Mouse (Mus musculus) CH12.LX (cell line): ENCODE measurements around the gene Gm49354. TPM values are rescaled to one million over a fixed set of nuclear protein-coding genes. Genes with fewer than 3 reads are reported as not detected.
A peak's percentile ranks its signal among the peaks of the same experiment; 100 is the strongest.

ENCODE experiments used
- DNase-seq: peaks from one replicate; pipeline ENCODE4 v3.0.0-alpha.2; 2013; ENCODE audit errors: extremely low read depth
- H3K27ac ChIP-seq: 2 replicates; pipeline ENCODE4 v1.5.1; 2012; ENCODE audit warnings: low read depth, mild to moderate bottlenecking, control low read depth, moderate library complexity; ENCODE audit not compliant: insufficient read depth
- H3K27me3 ChIP-seq: replicated peaks from 2 replicates; pipeline ENCODE3; 2012; ENCODE audit warnings: inconsistent platforms
- H3K36me3 ChIP-seq, 2 experiments: replicated peaks in 1 of 2; 2 replicates each; pipeline versions ENCODE3 to v1.6.1; 2012; ENCODE audit warnings: inconsistent platforms in 1 of 2, low read length in 1 of 2, mild to moderate bottlenecking in 1 of 2, mixed read lengths in 1 of 2, moderate library complexity in 1 of 2; ENCODE audit not compliant: control insufficient read depth in 1 of 2, insufficient read depth in 1 of 2
- H3K4me1 ChIP-seq, 2 experiments: 2 replicates each; pipeline ENCODE4 v1.6.1; 2012; ENCODE audit warnings: inconsistent platforms in 1 of 2, moderate library complexity in 1 of 2; ENCODE audit not compliant: insufficient read depth in 2 of 2, control insufficient read depth in 1 of 2
- H3K4me2 ChIP-seq: 2 replicates; pipeline ENCODE4 v1.6.1; 2012; ENCODE audit warnings: low read depth, mild to moderate bottlenecking, control low read depth; ENCODE audit not compliant: poor library complexity, insufficient read depth, severe bottlenecking
- H3K4me3 ChIP-seq, 3 experiments: fragments of 150-350 bp in 1 of 3; sonication (generic) in 1 of 3; replicated peaks in 1 of 3; 2 replicates each; pipeline versions ENCODE3 to v1.5.1; 2011 to 2012; ENCODE audit warnings: low read depth in 2 of 3, low read length in 2 of 3, mild to moderate bottlenecking in 2 of 3, moderate library complexity in 2 of 3, control low read depth in 1 of 3, improper control_type of control experiment in 1 of 3, inconsistent platforms in 1 of 3, mixed read lengths in 1 of 3; ENCODE audit not compliant: poor library complexity in 1 of 3
- H3K79me2 ChIP-seq: replicated peaks from 2 replicates; pipeline ENCODE4 v1.6.1; 2012; ENCODE audit warnings: mild to moderate bottlenecking, moderate library complexity; ENCODE audit not compliant: control insufficient read depth, poor library complexity, insufficient read depth, severe bottlenecking; ENCODE audit errors: extremely low read depth
- H3K9ac ChIP-seq: 2 replicates; pipeline ENCODE4 v1.6.1; 2012; ENCODE audit warnings: low read depth, mild to moderate bottlenecking, control low read depth, moderate library complexity; ENCODE audit not compliant: insufficient read depth
- H3K9me3 ChIP-seq: replicated peaks from 2 replicates; pipeline ENCODE3; 2012; ENCODE audit warnings: low read length, inconsistent platforms, mixed read lengths
- CHD2 ChIP-seq: IDR thresholded peaks from 2 replicates; pipeline ENCODE4 v1.6.1; 2011; ENCODE audit warnings: low read length, improper control_type of control experiment
- E2F4 ChIP-seq: IDR thresholded peaks from 2 replicates; pipeline ENCODE4 v1.6.1; 2011; ENCODE audit warnings: low read depth, low read length, improper control_type of control experiment; ENCODE audit not compliant: insufficient replicate concordance
- ELF1 ChIP-seq: IDR thresholded peaks from 2 replicates; pipeline ENCODE4 v1.6.1; 2014; ENCODE audit warnings: low read depth, mild to moderate bottlenecking, inconsistent platforms, low read length, improper control_type of control experiment
- EP300 ChIP-seq: IDR thresholded peaks from 2 replicates; pipeline ENCODE4 v1.6.1; 2011; ENCODE audit warnings: low read length, improper control_type of control experiment
- IRF4 ChIP-seq: IDR thresholded peaks from 2 replicates; pipeline ENCODE4 v1.6.1; 2014; ENCODE audit warnings: low read depth, mild to moderate bottlenecking, inconsistent platforms, low read length, improper control_type of control experiment
- JUND ChIP-seq: conservative IDR thresholded peaks from 2 replicates; pipeline ENCODE4 v1.6.1; 2011; ENCODE audit warnings: low read depth, low read length, improper control_type of control experiment
- MEF2A ChIP-seq: IDR thresholded peaks from 2 replicates; pipeline ENCODE4 v1.6.1; 2014; ENCODE audit warnings: low read depth, mild to moderate bottlenecking, inconsistent platforms, low read length, improper control_type of control experiment, borderline replicate concordance
- MYC ChIP-seq: IDR thresholded peaks from 2 replicates; pipeline ENCODE4 v1.6.1; 2011; ENCODE audit warnings: low read depth, mild to moderate bottlenecking, improper control_type of control experiment, low read length
- NELFE ChIP-seq: IDR thresholded peaks from 2 replicates; pipeline ENCODE4 v1.6.1; 2011; ENCODE audit warnings: low read depth, low read length, improper control_type of control experiment
- PAX5 ChIP-seq: IDR thresholded peaks from 2 replicates; pipeline ENCODE4 v1.6.1; 2012; ENCODE audit warnings: low read length, inconsistent platforms, mixed read lengths
- POLR2A ChIP-seq: IDR thresholded peaks from 2 replicates; pipeline ENCODE4 v1.6.1; 2011; ENCODE audit warnings: low read depth, mild to moderate bottlenecking, improper control_type of control experiment, low read length
- SIN3A ChIP-seq: IDR thresholded peaks from 2 replicates; pipeline ENCODE4 v1.6.1; 2012; ENCODE audit warnings: low read length, improper control_type of control experiment, inconsistent platforms
- SMC3 ChIP-seq: IDR thresholded peaks from 2 replicates; pipeline ENCODE4 v1.6.1; 2011; ENCODE audit warnings: low read depth, low read length, improper control_type of control experiment
- TBP ChIP-seq: conservative IDR thresholded peaks from 2 replicates; pipeline ENCODE4 v1.6.1; 2011; ENCODE audit warnings: low read depth, low read length, improper control_type of control experiment
- TCF12 ChIP-seq: IDR thresholded peaks from 2 replicates; pipeline ENCODE4 v1.6.1; 2014; ENCODE audit warnings: low read depth, mild to moderate bottlenecking, inconsistent platforms, low read length, improper control_type of control experiment
- USF1 ChIP-seq: IDR thresholded peaks from 2 replicates; pipeline ENCODE4 v1.6.1; 2014; ENCODE audit warnings: low read depth, mild to moderate bottlenecking, inconsistent platforms, low read length, improper control_type of control experiment
- USF2 ChIP-seq: conservative IDR thresholded peaks from 2 replicates; pipeline ENCODE4 v1.6.1; 2011; ENCODE audit warnings: low read depth, low read length, improper control_type of control experiment
- ZC3H11A ChIP-seq: IDR thresholded peaks from 2 replicates; pipeline ENCODE4 v1.6.1; 2012; ENCODE audit warnings: low read depth, mild to moderate bottlenecking, inconsistent platforms, low read length, improper control_type of control experiment
- ZKSCAN1 ChIP-seq: IDR thresholded peaks from 2 replicates; pipeline ENCODE4 v1.6.1; 2012; ENCODE audit warnings: low read depth, inconsistent platforms, low read length, improper control_type of control experiment, borderline replicate concordance
- ZMIZ1 ChIP-seq: IDR thresholded peaks from 2 replicates; pipeline ENCODE4 v1.6.1; 2012; ENCODE audit warnings: low read depth, mild to moderate bottlenecking, inconsistent platforms, low read length, improper control_type of control experiment
- dilution Hi-C: fragments of 300-500 bp; cut with MboI; formaldehyde crosslinking; loops from 2 replicates; pipeline ENCODE4 v1.14.3; 2020; ENCODE audit warnings: low sequenced_read_pairs; ENCODE audit not compliant: extremely low pct_unique_long_range_greater_than_20kb, extremely low pct_ligation_motif_present
- in situ Hi-C: fragments of 300-500 bp; cut with MboI; formaldehyde crosslinking; loops from 3 replicates; pipeline ENCODE4 v1.14.3; 2019; ENCODE audit warnings: low sequenced_read_pairs, low pct_ligation_motif_present, low pct_unique_long_range_greater_than_20kb, mixed read lengths
- polyA plus RNA-seq: library from polyadenylated mRNA; unstranded; fragments of >175 nt; gene quantifications from 2 replicates; pipeline ENCODE4 v1.2.1, GENCODE M21; 2012; ENCODE audit warnings: low read depth; ENCODE audit not compliant: insufficient read length
- total RNA-seq, 2 experiments: library from RNA; depleted of rRNA; stranded (reverse); fragments of 300-350 nt in 1 of 2; fragments of >200 nt in 1 of 2; gene quantifications; 2 replicates each; pipeline ENCODE4 v1.2.3; 2012 to 2014

Gm49354 gene
- total and polyA plus RNA-seq, 3 experiments: not detected

- no peak for DNase-seq
- peaks cover 10 to 46% of the 10 kb centered on the region in 2 experiments for H3K36me3 ChIP-seq
- H3K79me2 ChIP-seq: peaks cover 27% of the 10 kb centered on the region
- H3K9me3 ChIP-seq: no peaks in the 10 kb centered on the region
- in situ Hi-C loops (no loop called here), dilution Hi-C loops (no loop called here)
- H3K4me3 ChIP-seq: peak overlapping the region; percentile 90 to 94 (median 93)
- peak overlapping the region; percentile 99 for H3K4me2 ChIP-seq
- H3K4me1 ChIP-seq: peaks cover 9 to 32% of the 10 kb centered on the region in 2 experiments; a peak in 3 of 4 replicates
- H3K27ac ChIP-seq: no peak overlapping the region
- no peaks in the 10 kb centered on the region for H3K27me3 ChIP-seq
- TF ChIP-seq ELF1 (no peak), SIN3A (0 out of 2 replicates have a peak, but pooled peaks have one; percentile 45)
- TF ChIP-seq, all 38 proteins: peak for 1
- H3K9ac ChIP-seq: peak overlapping the region; percentile 58
Measured at GRCm38 (mm10) chr13:59768531-59768930, 13.5 kb downstream of the Gm49354 start.

GRCm38 (mm10) chr13:59766786-59767515 is 15.1 kb downstream of the Gm49354 start:
- Histone ChIP-seq H3K79me2 (peaks cover 27% of the 10 kb centered on the region), H3K4me1 (peaks cover 9 to 32% of the 10 kb centered on the region in 2 experiments; a peak in 3 of 4 replicates), H3K27ac (no peak overlapping the region), H3K4me3 (no peak overlapping the region), H3K9me3 (no peaks in the 10 kb centered on the region), H3K9ac (no peak overlapping the region), H3K4me2 (no peak overlapping the region), H3K27me3 (no peaks in the 10 kb centered on the region), H3K36me3 (peaks cover 16 to 46% of the 10 kb centered on the region in 2 experiments)
- in situ Hi-C loops: no loop called here
- no peak for TF ChIP-seq EP300
- no peak for TF ChIP-seq MYC
- no peak for TF ChIP-seq E2F4
- no peak for TF ChIP-seq MEF2A
- TF ChIP-seq SMC3: no peak
- no peak for TF ChIP-seq TCF12
- TF ChIP-seq JUND: no peak
- no peak for TF ChIP-seq TBP
- no peak for TF ChIP-seq USF2
- no peak for TF ChIP-seq IRF4
- no peak for TF ChIP-seq ZKSCAN1
- dilution Hi-C loops: no loop called here
- DNase-seq: no peak

DNA sequence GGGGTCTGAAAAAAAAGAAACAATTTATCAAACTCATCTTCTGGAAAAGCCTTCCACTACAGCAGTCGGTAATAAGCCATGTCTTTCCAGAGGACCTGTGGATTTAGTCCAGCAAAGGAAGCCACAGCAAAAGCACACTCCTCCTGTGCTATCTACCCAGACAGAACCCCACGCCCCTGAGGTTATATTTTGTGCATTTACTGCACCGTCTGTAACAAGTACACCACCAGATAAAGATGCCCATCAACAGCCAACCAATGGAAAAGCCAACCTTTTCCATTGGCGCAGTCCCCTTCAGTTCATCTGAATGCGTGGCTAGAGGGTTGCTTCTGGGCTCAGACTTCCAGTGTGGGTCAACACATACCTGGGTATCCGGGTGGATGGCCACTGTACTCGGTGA is 19.3 kb downstream of the Gm49354 start:
- peaks cover 3 to 20% of the 10 kb centered on the region in 2 experiments; a peak in 3 of 4 replicates for H3K4me1 ChIP-seq
- in situ Hi-C loops: no loop called here
- H3K36me3 ChIP-seq: peaks cover 41 to 80% of the 10 kb centered on the region in 2 experiments
- no peak for TF ChIP-seq USF1
- TF ChIP-seq NELFE: no peak
- TF ChIP-seq POLR2A: no peak
- no peak for TF ChIP-seq CHD2
- no peak for TF ChIP-seq PAX5
- no peak for TF ChIP-seq ZC3H11A
- no peak for TF ChIP-seq USF2
- TF ChIP-seq ZMIZ1: no peak
- TF ChIP-seq, all 38 proteins: peak for 0
- dilution Hi-C loops: no loop called here
- Histone ChIP-seq H3K9me3 (no peaks in the 10 kb centered on the region), H3K4me2 (no peak overlapping the region), H3K4me3 (no peak overlapping the region), H3K27ac (no peak overlapping the region), H3K27me3 (no peaks in the 10 kb centered on the region), H3K79me2 (peaks cover 12% of the 10 kb centered on the region), H3K9ac (no peak overlapping the region)
- DNase-seq: no peak
